Mouse (Mus musculus) adrenal gland, postnatal 36 days (tissue): ENCODE measurements at regions not wholly inside any gene's neighbourhood (a gene's known extent, or its start where the extent isn't known, plus 50 kb on each side); places are given as distances from the start of the nearest gene placed in this dataset.
A peak's percentile ranks its signal among the peaks of the same experiment; 100 is the strongest.
"Not testable (repeated sequence)": the region's sequence is repeated elsewhere in the genome, so short reads cannot be mapped to it uniquely, and the experiment has no call there.

Experiments used
- DNase-seq, 2 experiments: peaks; one replicate each; pipeline ENCODE4 v3.0.0; 2021; ENCODE audit warnings: mixed read lengths in 1 of 2

DNA sequence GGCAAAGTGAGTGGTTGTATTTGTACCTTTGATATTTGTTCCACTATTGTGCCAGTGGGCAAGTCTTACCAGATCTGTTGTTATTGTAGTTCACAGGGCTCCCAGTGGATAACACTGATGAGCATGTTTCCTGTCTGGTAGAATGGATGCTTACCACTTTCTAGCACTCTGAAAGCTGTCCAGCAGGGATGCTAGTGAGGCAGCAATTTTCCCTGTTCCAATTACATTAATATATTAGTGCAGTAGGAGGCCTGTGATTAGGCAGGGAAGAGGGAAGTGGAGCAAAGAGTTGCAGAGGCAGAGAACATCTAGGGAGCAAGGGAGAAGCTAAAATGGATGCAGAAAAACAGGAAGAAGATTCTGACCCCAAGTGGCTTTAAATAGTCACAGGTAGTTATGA is 348.0 kb downstream of the Adam29 start:
- peak in 1 of 2 experiments; percentile 1 for DNase-seq

GRCm38 (mm10) chr8:55538868-55539267 is 367.9 kb downstream of the Adam29 start:
- DNase-seq: no peak

- not testable (repeated sequence) for DNase-seq
These were observed 377.4 kb downstream of the Adam29 start for GRCm38 (mm10) chr8:55529397-55529796.

GRCm38 (mm10) chr8:55519151-55519550 is 387.6 kb downstream of the Adam29 start:
- DNase-seq: peak in 1 of 2 experiments; percentile 2

GRCm38 (mm10) chr8:55477336-55477735 is 429.4 kb downstream of the Adam29 start:
- no peak for DNase-seq

- DNase-seq: no peak
These were observed 429.8 kb downstream of the Adam29 start for GRCm38 (mm10) chr8:55476923-55477322.

GRCm38 (mm10) chr8:55472386-55472785 is 434.4 kb downstream of the Adam29 start:
- DNase-seq: no peak

DNA sequence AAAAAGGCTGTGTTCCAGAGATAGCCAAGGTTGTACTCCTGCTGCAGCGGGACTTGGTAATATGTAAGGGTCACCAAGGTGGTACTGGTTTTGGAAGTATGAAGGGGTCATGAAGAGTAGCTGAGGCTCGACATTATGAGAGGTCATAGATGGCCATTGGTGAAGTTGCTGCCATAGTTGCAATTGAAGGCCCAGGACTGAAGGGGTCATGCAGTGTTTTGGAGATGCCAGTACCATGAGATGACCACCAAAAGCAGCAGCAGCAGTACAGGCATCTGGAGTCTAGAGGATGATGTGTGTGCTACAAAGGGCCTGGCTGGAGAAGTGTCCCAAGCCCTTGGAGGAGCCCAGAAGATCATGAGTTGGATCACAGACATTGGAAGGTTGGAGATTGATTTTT is 440.0 kb downstream of the Adam29 start:
- DNase-seq: not testable (repeated sequence)

GRCm38 (mm10) chr8:55465951-55466350 is 440.8 kb downstream of the Adam29 start:
- not testable (repeated sequence) for DNase-seq

GRCm38 (mm10) chr8:55465419-55465818 is 441.3 kb downstream of the Adam29 start:
- no peak for DNase-seq

DNA sequence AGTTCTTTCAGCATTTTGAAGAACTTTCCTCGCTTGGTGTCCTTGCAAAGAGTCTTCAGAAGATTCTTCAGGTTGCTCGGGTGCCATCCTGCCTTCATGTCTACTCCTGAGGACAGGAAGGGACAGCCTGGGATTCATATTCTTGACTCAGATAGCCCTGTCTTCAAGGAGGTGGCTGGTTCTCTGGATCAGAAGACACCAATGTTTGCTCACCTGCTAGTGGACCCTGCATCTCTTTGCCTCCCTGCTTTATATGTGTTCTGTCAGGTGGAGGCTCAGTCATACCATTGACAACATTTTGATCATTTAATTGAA is 441.9 kb downstream of the Adam29 start:
- DNase-seq: no peak

DNA sequence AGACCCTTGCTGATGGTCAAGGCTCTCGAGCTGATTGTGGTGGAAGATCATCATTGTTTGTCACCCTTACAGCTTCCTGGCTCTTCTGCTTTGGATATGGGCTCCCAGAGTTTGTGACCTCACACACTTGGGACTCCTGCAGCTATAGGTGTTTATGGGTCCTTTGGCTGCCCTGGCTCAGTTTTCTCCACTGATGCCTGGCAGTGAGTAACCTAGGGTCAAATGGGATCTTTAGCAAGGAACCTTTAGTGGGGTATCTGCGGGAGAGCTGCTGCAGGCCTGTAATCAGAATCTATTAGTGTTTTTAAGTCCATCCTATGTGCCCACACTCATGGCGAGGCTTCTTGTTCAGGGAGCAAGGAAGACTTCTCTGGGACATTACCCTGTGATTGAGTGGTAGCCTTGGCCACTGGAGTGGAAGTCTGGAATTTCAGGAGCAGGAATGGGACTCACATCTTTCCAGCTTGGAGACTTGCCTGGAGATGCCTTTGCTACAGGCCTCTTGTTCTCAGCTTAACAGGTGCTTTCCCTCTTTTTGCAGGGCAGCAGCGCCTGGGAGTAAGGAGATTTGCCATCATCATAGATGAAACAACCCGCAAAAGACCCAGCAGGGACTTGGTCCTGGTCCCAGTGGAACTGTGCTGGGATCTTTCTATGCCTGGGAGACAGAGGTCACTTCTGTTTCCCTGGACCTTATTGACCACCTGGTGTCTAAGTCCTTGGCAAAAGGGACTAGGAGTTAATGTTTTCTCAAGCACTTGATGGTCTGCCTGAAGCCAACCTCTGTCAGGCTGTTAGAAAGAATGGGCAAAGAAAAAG is 442.5 kb downstream of the Adam29 start:
- DNase-seq: no peak

- not testable (repeated sequence) for DNase-seq
These were observed 446.0 kb downstream of the Adam29 start for GRCm38 (mm10) chr8:55460790-55461189.

GRCm38 (mm10) chr8:55457436-55457835 is 449.3 kb downstream of the Adam29 start:
- DNase-seq: no peak
